Mouse (Mus musculus) spleen, adult 2 months (tissue): Measurements from ENCODE around the gene Gltpd2. TPM values are rescaled to one million over a fixed set of nuclear protein-coding genes. Genes with fewer than 3 reads are reported as not detected.
"Not testable (repeated sequence)": the region's sequence is repeated elsewhere in the genome, so short reads cannot be mapped to it uniquely, and the experiment has no call there.

Experiments
- DNase-seq, 2 experiments: peaks; one replicate each; pipeline versions ENCODE4 v3.0.0 to v3.0.0-alpha.2; 2012 to 2021; ENCODE audit warnings: low spot score in 2 of 2, low read depth in 1 of 2
- H3K27ac ChIP-seq: fragments of 200-500 bp; 2 replicates; pipeline ENCODE4 v1.5.1; 2012; ENCODE audit warnings: low read length, inconsistent platforms; ENCODE audit not compliant: insufficient read depth
- H3K27me3 ChIP-seq: fragments of 200-500 bp; 2 replicates; pipeline ENCODE4 v1.6.1; 2012; ENCODE audit warnings: mild to moderate bottlenecking, moderate library complexity, low read length, inconsistent platforms; ENCODE audit not compliant: control insufficient read depth, insufficient read depth
- H3K36me3 ChIP-seq: fragments of 200-500 bp; 2 replicates; pipeline ENCODE4 v1.6.1; 2012; ENCODE audit warnings: mild to moderate bottlenecking, low read length, inconsistent platforms; ENCODE audit not compliant: control insufficient read depth, insufficient read depth
- H3K4me1 ChIP-seq: fragments of 200-500 bp; 2 replicates; pipeline ENCODE4 v1.6.1; 2011; ENCODE audit warnings: inconsistent platforms; ENCODE audit not compliant: control insufficient read depth, insufficient read depth, insufficient read length
- H3K4me3 ChIP-seq: fragments of 200-500 bp; 2 replicates; pipeline ENCODE4 v1.5.1; 2011; ENCODE audit warnings: mild to moderate bottlenecking, inconsistent platforms; ENCODE audit not compliant: insufficient read depth, insufficient read length; ENCODE audit errors: extremely low read depth
- CTCF ChIP-seq: fragments of 200-500 bp; IDR thresholded peaks from 2 replicates; pipeline ENCODE4 v1.5.1; 2011; ENCODE audit warnings: mild to moderate bottlenecking, inconsistent platforms; ENCODE audit not compliant: insufficient read depth, insufficient read length, insufficient replicate concordance; ENCODE audit errors: extremely low read depth
- POLR2A ChIP-seq: fragments of 200-500 bp; IDR thresholded peaks from 2 replicates; pipeline ENCODE4 v1.6.1; 2011; ENCODE audit warnings: low read depth, low read length, inconsistent platforms
- WGBS: fragments of 180-500 bp; shearing (Covaris S2); methylation state at CpG from one replicate; pipeline ENCODE4 v1.1.7; 2018; 5-methylcytosine and 5-hydroxymethylcytosine counted together
- polyA plus RNA-seq: library from polyadenylated mRNA; depleted of rRNA; stranded (reverse); fragments of >200 nt; gene quantifications from 2 replicates; pipeline ENCODE4 v1.2.3, GENCODE M21; 2012

Gene Gltpd2
- polyA plus RNA-seq, 1 experiment: 0.18 TPM

GRCm38 (mm10) chr11:70526211-70526610 lies 7.2 kb downstream of the Gltpd2 start:
- 91% methylated on average over 12 of the region's 12 CpGs for WGBS
- no peak for DNase-seq
- Histone ChIP-seq H3K36me3 (peaks cover 17% of the 10 kb centered on the region), H3K4me1 (no peaks in the 10 kb centered on the region), H3K4me3 (no peak overlapping the region), H3K27ac (no peak overlapping the region), H3K27me3 (no peaks in the 10 kb centered on the region)
- TF ChIP-seq CTCF (no peak), POLR2A (no peak)

GRCm38 (mm10) chr11:70528610-70529009 lies 9.6 kb downstream of the Gltpd2 start:
- TF ChIP-seq CTCF (no peak), POLR2A (no peak)
- Histone ChIP-seq H3K36me3 (peaks cover 17% of the 10 kb centered on the region), H3K4me1 (no peaks in the 10 kb centered on the region), H3K27me3 (no peaks in the 10 kb centered on the region), H3K4me3 (no peak overlapping the region), H3K27ac (no peak overlapping the region)
- DNase-seq: no peak
- 86% methylated on average over 7 of the region's 7 CpGs for whole genome bisulfite sequencing

- not testable (repeated sequence) for H3K4me3 ChIP-seq, H3K27ac ChIP-seq, H3K27me3 ChIP-seq, DNase-seq, H3K4me1 ChIP-seq
- WGBS: 75% methylated on average over 2 of the region's 2 CpGs
- peaks cover 17% of the 10 kb centered on the region for H3K36me3 ChIP-seq
Observed at GRCm38 (mm10) chr11:70531065-70531464, 12.1 kb downstream of the Gltpd2 start.

- Histone ChIP-seq H3K4me1 (no peaks in the 10 kb centered on the region), H3K4me3 (no peak within 1 kb of the TSS), H3K36me3 (peaks cover 6% of the 10 kb centered on the region), H3K27ac (no peak within 1 kb of the TSS), H3K27me3 (no peaks in the 10 kb centered on the region)
- TF ChIP-seq POLR2A (no peak), CTCF (no peak)
- DNase-seq: no peak
- WGBS: 86% methylated on average over 6 of the region's 6 CpGs
Observed at GRCm38 (mm10) chr11:70532839-70533238, 13.8 kb downstream of the Gltpd2 start, which contains the start of gene Gm40193. Gm40193 (minus strand) TSS chr11:70532939.

- WGBS: 9% methylated on average over 9 of the region's 9 CpGs
Observed at GRCm38 (mm10) chr11:70539423-70539822, 20.4 kb downstream of the Gltpd2 start.

GRCm38 (mm10) chr11:70539877-70540587 lies 21.0 kb downstream of the Gltpd2 start, which contains the start of gene Pld2:
Pld2 (plus strand) TSS chr11:70540064.
- TF ChIP-seq POLR2A (no peak), CTCF (peak; percentile 62; the same call in 1 of the 2 replicates)
- H3K27ac ChIP-seq: no peak within 1 kb of the TSS; the same call in 1 of the 2 replicates

More at GRCm38 (mm10) chr11:70539423-70539822, 20.4 kb downstream of the Gltpd2 start:
- H3K27me3 ChIP-seq: peaks cover 4% of the 10 kb centered on the region; the same call in 1 of the 2 replicates
- no peaks in the 10 kb centered on the region; the same call in none of the 2 replicates for H3K4me1 ChIP-seq
- no peak for DNase-seq
- H3K4me3 ChIP-seq: peak overlapping the region; percentile 57
- no peak for TF ChIP-seq POLR2A
- no peak for TF ChIP-seq CTCF
- no peak overlapping the region for H3K27ac ChIP-seq
- no peaks in the 10 kb centered on the region for H3K36me3 ChIP-seq

GRCm38 (mm10) chr11:70540928-70541327 lies 21.9 kb downstream of the Gltpd2 start:
- TF ChIP-seq POLR2A (no peak), CTCF (no peak)
- 83% methylated on average over 7 of the region's 7 CpGs for WGBS
- H3K27me3 ChIP-seq: peaks cover 4% of the 10 kb centered on the region; the same call in 1 of the 2 replicates
- no peak overlapping the region for H3K27ac ChIP-seq
- DNase-seq: no peak
- H3K4me1 ChIP-seq: no peaks in the 10 kb centered on the region; the same call in none of the 2 replicates
- no peak overlapping the region for H3K4me3 ChIP-seq
- no peaks in the 10 kb centered on the region for H3K36me3 ChIP-seq

More at GRCm38 (mm10) chr11:70539877-70540587, 21.0 kb downstream of the Gltpd2 start, which contains the start of gene Pld2:
- peak; percentile 52 to 79 for DNase-seq
- H3K4me1 ChIP-seq: no peaks in the 10 kb centered on the region; the same call in none of the 2 replicates
- WGBS: 1% methylated on average over 64 of the region's 65 CpGs
- H3K36me3 ChIP-seq: no peaks in the 10 kb centered on the region
- H3K4me3 ChIP-seq: peak within 1 kb of the TSS; percentile 57
- H3K27me3 ChIP-seq: peaks cover 4% of the 10 kb centered on the region; the same call in 1 of the 2 replicates
